Mouse (Mus musculus): ENCODE measurements at regions not wholly inside any gene's neighbourhood (a gene's known extent, or its start where the extent isn't known, plus 50 kb on each side); places are given as distances from the start of the nearest gene placed in this dataset.
A peak's percentile ranks its signal among the peaks of the same experiment; 100 is the strongest.
"Not testable (repeated sequence)": the region's sequence is repeated elsewhere in the genome, so short reads cannot be mapped to it uniquely, and the experiment has no call there.

- Histone ChIP-seq H3K27ac (replicated peaks) (no peak overlapping the region), H3K36me3 (no peaks in the 10 kb centered on the region), H3K9me3 (replicated peaks) (no peaks in the 10 kb centered on the region), H3K27me3 (ENCODE audit: low read depth, poor library complexity, severe bottlenecking) (no peaks in the 10 kb centered on the region), H3K4me3 (no peak overlapping the region), H3K4me1 (no peaks in the 10 kb centered on the region)
- no peak for DNase-seq (ENCODE audit: low spot score)
- WGBS = 78% methylated on average over 4 of the region's 4 CpGs
These were observed 96.1 kb upstream of the Hdgfl1 start for GRCm38 (mm10) chr13:26865930-26866555.

DNA sequence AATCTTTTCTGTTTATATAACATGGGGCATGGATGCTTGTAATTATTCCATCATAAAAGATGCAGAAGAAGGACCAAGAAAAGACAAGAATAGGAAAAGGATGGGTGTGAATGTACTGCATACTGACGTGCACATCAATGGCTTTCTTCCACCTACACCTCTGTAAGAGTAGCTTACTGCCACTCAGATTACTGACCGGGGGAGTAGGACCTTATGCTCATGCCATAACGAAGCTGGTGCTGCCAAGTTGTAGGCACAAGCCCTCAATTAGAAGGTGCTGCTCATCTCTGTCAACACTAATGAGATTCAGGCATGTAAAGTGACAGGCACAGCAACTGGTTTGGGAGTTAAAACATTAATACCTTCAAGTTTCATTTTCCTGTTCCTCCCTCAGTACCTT lies 97.8 kb upstream of the Hdgfl1 start:
- H3K27me3 ChIP-seq (ENCODE audit: low read depth, poor library complexity, severe bottlenecking) = no peaks in the 10 kb centered on the region
- 78% methylated on average over 3 of the region's 3 CpGs for WGBS
- H3K36me3 ChIP-seq = no peaks in the 10 kb centered on the region
- no peak overlapping the region for H3K4me3 ChIP-seq
- no peaks in the 10 kb centered on the region for H3K9me3 ChIP-seq (replicated peaks)
- H3K4me1 ChIP-seq = no peaks in the 10 kb centered on the region
- H3K27ac ChIP-seq (replicated peaks) = no peak overlapping the region
- DNase-seq (ENCODE audit: low spot score) = no peak

GRCm38 (mm10) chr13:26916477-26916876 lies 140.9 kb upstream of the Prl start:
- Histone ChIP-seq H3K4me1 (no peaks in the 10 kb centered on the region), H3K9me3 (replicated peaks) (no peaks in the 10 kb centered on the region), H3K4me3 (no peak overlapping the region), H3K27me3 (ENCODE audit: low read depth, poor library complexity, severe bottlenecking) (no peaks in the 10 kb centered on the region), H3K36me3 (no peaks in the 10 kb centered on the region), H3K27ac (replicated peaks) (no peak overlapping the region)
- DNase-seq (ENCODE audit: low spot score) = no peak
- 85% methylated on average over 7 of the region's 7 CpGs for WGBS

GRCm38 (mm10) chr13:26932695-26933438 lies 124.5 kb upstream of the Prl start:
- DNase-seq (ENCODE audit: low spot score) = peak; percentile 67
- Histone ChIP-seq H3K27ac (replicated peaks) (peak overlapping the region; percentile 74), H3K9me3 (replicated peaks) (0 out of 2 replicates have a peak, but pooled peaks cover 1% of the 10 kb centered on the region), H3K36me3 (no peaks in the 10 kb centered on the region), H3K27me3 (ENCODE audit: low read depth, poor library complexity, severe bottlenecking) (no peaks in the 10 kb centered on the region), H3K4me1 (peaks cover 37% of the 10 kb centered on the region), H3K4me3 (no peak overlapping the region)
- 5% methylated on average over 4 of the region's 4 CpGs for WGBS

- peak overlapping the region; percentile 79 for H3K27ac ChIP-seq (replicated peaks)
- 43% methylated on average over 5 of the region's 5 CpGs for WGBS
- H3K36me3 ChIP-seq = no peaks in the 10 kb centered on the region
- no peak overlapping the region for H3K4me3 ChIP-seq
- no peaks in the 10 kb centered on the region for H3K27me3 ChIP-seq (ENCODE audit: low read depth, poor library complexity, severe bottlenecking)
- H3K9me3 ChIP-seq (replicated peaks) = no peaks in the 10 kb centered on the region
- H3K4me1 ChIP-seq = peaks cover 37% of the 10 kb centered on the region
- no peak for DNase-seq (ENCODE audit: low spot score)
These were observed 123.5 kb upstream of the Prl start for GRCm38 (mm10) chr13:26933838-26934237.

- H3K27ac ChIP-seq (replicated peaks) = no peak overlapping the region
- no peaks in the 10 kb centered on the region for H3K4me1 ChIP-seq
- DNase-seq (ENCODE audit: low spot score) = no peak
- no peak overlapping the region for H3K4me3 ChIP-seq
- H3K9me3 ChIP-seq (replicated peaks) = no peaks in the 10 kb centered on the region
- H3K36me3 ChIP-seq = no peaks in the 10 kb centered on the region
- no peaks in the 10 kb centered on the region for H3K27me3 ChIP-seq (ENCODE audit: low read depth, poor library complexity, severe bottlenecking)
These were observed 116.9 kb upstream of the Prl start for GRCm38 (mm10) chr13:26940436-26940835.

DNA sequence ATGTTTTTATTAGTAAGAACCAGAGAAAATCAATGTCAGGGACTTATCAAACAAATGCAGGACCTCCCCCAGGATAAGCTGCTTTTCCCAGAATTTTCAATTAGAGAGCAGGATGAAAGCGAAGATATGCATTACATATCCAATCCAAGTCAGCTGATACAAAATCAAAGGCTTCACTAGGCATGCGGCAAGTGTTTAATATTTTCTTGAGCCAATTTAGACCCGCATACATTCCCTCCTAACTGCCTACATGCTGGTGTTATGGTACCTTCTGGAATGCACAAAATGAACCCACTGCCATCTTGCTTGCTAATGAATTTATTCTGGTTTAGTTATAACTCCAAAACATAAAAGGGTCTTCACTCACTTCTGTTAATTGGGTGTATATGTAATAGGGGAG lies 112.9 kb upstream of the Prl start:
- Histone ChIP-seq H3K27ac (replicated peaks) (no peak overlapping the region), H3K4me1 (no peaks in the 10 kb centered on the region), H3K36me3 (no peaks in the 10 kb centered on the region), H3K27me3 (ENCODE audit: low read depth, poor library complexity, severe bottlenecking) (no peaks in the 10 kb centered on the region), H3K9me3 (replicated peaks) (no peaks in the 10 kb centered on the region), H3K4me3 (no peak overlapping the region)
- WGBS = 85% methylated on average over 3 of the region's 3 CpGs
- DNase-seq (ENCODE audit: low spot score) = no peak

DNA sequence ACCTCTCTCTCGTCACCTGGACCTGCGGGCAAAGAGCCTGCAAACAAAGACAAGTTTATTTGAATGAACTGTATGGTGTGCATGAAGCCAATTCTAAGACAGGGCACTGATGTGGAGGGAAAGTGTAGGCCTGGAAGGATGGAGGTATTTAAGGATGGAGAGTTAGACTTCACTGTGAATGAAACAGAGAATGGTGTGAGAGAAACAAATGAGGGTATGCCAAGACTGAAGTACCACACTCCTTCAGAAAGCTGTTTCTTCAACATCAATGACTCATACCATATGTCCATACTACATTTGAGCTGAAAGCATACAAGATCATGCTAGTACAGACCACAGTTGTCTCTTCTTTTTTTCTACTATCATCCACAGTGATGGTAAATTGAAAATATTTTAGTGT lies 105.9 kb upstream of the Prl start:
- Histone ChIP-seq H3K27me3 (ENCODE audit: low read depth, poor library complexity, severe bottlenecking) (no peaks in the 10 kb centered on the region), H3K4me1 (no peaks in the 10 kb centered on the region), H3K27ac (replicated peaks) (no peak overlapping the region), H3K9me3 (replicated peaks) (no peaks in the 10 kb centered on the region), H3K36me3 (no peaks in the 10 kb centered on the region), H3K4me3 (no peak overlapping the region)
- 95% methylated on average over 2 of the region's 2 CpGs for WGBS
- DNase-seq (ENCODE audit: low spot score) = no peak

GRCm38 (mm10) chr13:26953834-26954233 lies 103.5 kb upstream of the Prl start:
- no peak for DNase-seq (ENCODE audit: low spot score)
- no peak overlapping the region for H3K4me3 ChIP-seq
- no peak overlapping the region for H3K27ac ChIP-seq (replicated peaks)
- H3K9me3 ChIP-seq (replicated peaks) = no peaks in the 10 kb centered on the region
- H3K4me1 ChIP-seq = no peaks in the 10 kb centered on the region
- no peaks in the 10 kb centered on the region for H3K36me3 ChIP-seq
- 90% methylated on average over 2 of the region's 2 CpGs for WGBS
- H3K27me3 ChIP-seq (ENCODE audit: low read depth, poor library complexity, severe bottlenecking) = no peaks in the 10 kb centered on the region

GRCm38 (mm10) chr13:26959534-26960100 lies 97.8 kb upstream of the Prl start:
- no peaks in the 10 kb centered on the region for H3K4me1 ChIP-seq
- no peaks in the 10 kb centered on the region for H3K27me3 ChIP-seq (ENCODE audit: low read depth, poor library complexity, severe bottlenecking)
- no peaks in the 10 kb centered on the region for H3K36me3 ChIP-seq
- no peak overlapping the region for H3K27ac ChIP-seq (replicated peaks)
- WGBS = 94% methylated on average over 4 of the region's 4 CpGs
- no peak overlapping the region for H3K4me3 ChIP-seq
- no peak for DNase-seq (ENCODE audit: low spot score)
- H3K9me3 ChIP-seq (replicated peaks) = no peaks in the 10 kb centered on the region

GRCm38 (mm10) chr13:26960531-26960930 lies 96.8 kb upstream of the Prl start:
- not testable (repeated sequence) for H3K27me3 ChIP-seq (ENCODE audit: low read depth, poor library complexity, severe bottlenecking); H3K27ac ChIP-seq (replicated peaks); H3K4me3 ChIP-seq; H3K4me1 ChIP-seq; H3K36me3 ChIP-seq; H3K9me3 ChIP-seq (replicated peaks); DNase-seq (ENCODE audit: low spot score)

DNA sequence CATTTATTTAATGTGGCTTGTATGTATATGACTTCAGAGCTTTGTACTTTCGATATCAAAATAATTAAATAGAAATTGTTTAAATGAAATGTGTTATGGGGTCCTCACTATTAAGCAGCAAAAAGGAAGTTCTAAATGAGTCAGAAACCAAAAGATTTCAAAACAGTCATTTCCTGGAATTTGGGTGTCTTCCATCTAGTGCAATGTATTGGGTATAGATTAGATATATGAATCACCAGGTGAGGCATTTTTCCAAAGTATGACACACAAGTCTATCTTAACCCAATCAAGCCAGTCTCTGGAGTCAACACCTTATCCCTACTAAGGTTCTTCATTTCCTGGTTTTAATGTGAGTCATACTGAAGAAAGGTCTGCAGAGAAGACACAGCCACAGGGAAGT lies 81.3 kb upstream of the Prl start:
- Histone ChIP-seq H3K4me1 (no peaks in the 10 kb centered on the region), H3K9me3 (replicated peaks) (no peaks in the 10 kb centered on the region), H3K27me3 (ENCODE audit: low read depth, poor library complexity, severe bottlenecking) (no peaks in the 10 kb centered on the region), H3K27ac (replicated peaks) (no peak overlapping the region), H3K4me3 (no peak overlapping the region), H3K36me3 (no peaks in the 10 kb centered on the region)
- WGBS = 98% methylated on average over 1 of the region's 1 CpGs
- no peak for DNase-seq (ENCODE audit: low spot score)

DNA sequence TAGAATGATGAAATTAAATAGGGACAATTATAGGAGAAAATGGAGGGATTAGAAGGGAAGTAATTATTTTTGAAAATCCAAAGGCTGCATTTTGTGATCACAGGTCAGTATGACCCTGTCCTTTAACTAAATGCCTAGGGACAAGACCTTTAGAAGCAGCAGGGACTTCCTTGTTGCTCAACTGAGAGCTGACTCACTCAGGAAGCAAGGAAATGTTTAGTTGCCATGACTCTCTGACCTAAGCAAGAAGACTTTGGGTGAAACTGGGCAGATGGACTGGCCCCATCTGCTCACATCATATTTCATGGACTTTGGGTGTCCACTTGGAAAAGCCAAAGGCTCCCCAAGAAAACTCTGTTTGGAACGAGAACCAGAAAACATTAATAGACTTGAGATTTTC lies 76.9 kb upstream of the Prl start:
- DNase-seq (ENCODE audit: low spot score) = no peak
- H3K4me1 ChIP-seq = no peaks in the 10 kb centered on the region
- no peaks in the 10 kb centered on the region for H3K9me3 ChIP-seq (replicated peaks)
- H3K36me3 ChIP-seq = no peaks in the 10 kb centered on the region
- WGBS = 88% methylated on average over 1 of the region's 1 CpGs
- H3K4me3 ChIP-seq = no peak overlapping the region
- no peaks in the 10 kb centered on the region for H3K27me3 ChIP-seq (ENCODE audit: low read depth, poor library complexity, severe bottlenecking)
- H3K27ac ChIP-seq (replicated peaks) = no peak overlapping the region
